Mouse (Mus musculus) kidney, embryonic 15.5 days (tissue): Measurements from ENCODE around the gene Sall4. TPM values are rescaled to one million over a fixed set of nuclear protein-coding genes. Genes with fewer than 3 reads are reported as not detected.
A peak's percentile ranks its signal among the peaks of the same experiment; 100 is the strongest.

ENCODE experiments used
- ATAC-seq: fragments of 200-750 bp; cut with Nextera tagmentation; replicated peaks from 2 replicates; pipeline ENCODE4 v1.8.0; 2017; ENCODE audit warnings: moderate TSS enrichment; ENCODE audit not compliant: low FRiP score
- H3K27ac ChIP-seq: fragments of 300-500 bp; sonication (generic); 2 replicates; pipeline ENCODE4 v1.5.1; 2015; ENCODE audit warnings: mild to moderate bottlenecking, inconsistent platforms
- H3K27me3 ChIP-seq: fragments of 300-500 bp; sonication (generic); 2 replicates; pipeline ENCODE4 v1.6.1; 2015; ENCODE audit warnings: inconsistent platforms
- H3K36me3 ChIP-seq: fragments of 300-500 bp; sonication (generic); 2 replicates; pipeline ENCODE4 v1.6.1; 2015; ENCODE audit warnings: inconsistent platforms
- H3K4me1 ChIP-seq: fragments of 300-500 bp; sonication (generic); 2 replicates; pipeline ENCODE4 v1.6.1; 2015; ENCODE audit warnings: inconsistent platforms
- H3K4me2 ChIP-seq: fragments of 300-500 bp; sonication (generic); 2 replicates; pipeline ENCODE4 v1.6.1; 2015; ENCODE audit warnings: moderate library complexity, mild to moderate bottlenecking, inconsistent platforms
- H3K4me3 ChIP-seq: fragments of 300-500 bp; sonication (generic); replicated peaks from 2 replicates; pipeline ENCODE4 v1.5.1; 2015; ENCODE audit warnings: mild to moderate bottlenecking, inconsistent platforms
- H3K9ac ChIP-seq: fragments of 300-500 bp; sonication (generic); 2 replicates; pipeline ENCODE4 v1.6.1; 2015; ENCODE audit warnings: mild to moderate bottlenecking, inconsistent platforms
- H3K9me3 ChIP-seq: fragments of 300-500 bp; sonication (generic); replicated peaks from 2 replicates; pipeline ENCODE4 v1.6.1; 2016; ENCODE audit warnings: inconsistent platforms
- WGBS: fragments of 180-500 bp; shearing (Covaris S2); methylation state at CpG from one replicate; pipeline ENCODE4 v1.1.7; 2015; ENCODE audit warnings: mixed read lengths; 5-methylcytosine and 5-hydroxymethylcytosine counted together
- polyA plus RNA-seq: library from polyadenylated mRNA; unstranded; fragments of >200 nt; fragmentation: Nextera tagmentation; extraction: Ambion mirVana; gene quantifications from 2 replicates; pipeline ENCODE4 v1.2.1, GENCODE M21; 2015

The Sall4 gene
- polyA plus RNA-seq, 1 experiment from 2014 or later = 0.35 TPM

GRCm38 (mm10) chr2:168742059-168742627 is 25.6 kb downstream of the Sall4 start, which contains the start of gene Atp9a:
TSS of gene Atp9a (minus strand) at chr2:168742409.
- peaks cover 3% of the 10 kb centered on the region; the same call in 1 of the 2 replicates for H3K27me3 ChIP-seq
- WGBS = 7% methylated on average over 30 of the region's 33 CpGs
- H3K9me3 ChIP-seq = no peaks in the 10 kb centered on the region
- peak within 1 kb of the TSS; percentile 71 for H3K27ac ChIP-seq
- peak within 1 kb of the TSS; percentile 86 for H3K4me3 ChIP-seq
- peaks cover 13% of the 10 kb centered on the region; the same call in 1 of the 2 replicates for H3K4me1 ChIP-seq
- H3K36me3 ChIP-seq = no peaks in the 10 kb centered on the region
- H3K4me2 ChIP-seq = peak within 1 kb of the TSS; percentile 94
- peak; percentile 55 for ATAC-seq
- peak within 1 kb of the TSS; percentile 58 for H3K9ac ChIP-seq

GRCm38 (mm10) chr2:168741273-168742058 is 26.3 kb downstream of the Sall4 start:
- peak overlapping the region; percentile 86 for H3K4me3 ChIP-seq
- H3K9ac ChIP-seq = peak overlapping the region; percentile 58
- H3K9me3 ChIP-seq = no peaks in the 10 kb centered on the region
- no peaks in the 10 kb centered on the region for H3K36me3 ChIP-seq
- peaks cover 3% of the 10 kb centered on the region; the same call in 1 of the 2 replicates for H3K27me3 ChIP-seq
- under 1% methylated on average over 68 of the region's 108 CpGs for WGBS
- peak overlapping the region; percentile 94 for H3K4me2 ChIP-seq
- H3K4me1 ChIP-seq = peaks cover 13% of the 10 kb centered on the region; the same call in 1 of the 2 replicates
- ATAC-seq = peak; percentile 91
- peak overlapping the region; percentile 71 for H3K27ac ChIP-seq

DNA sequence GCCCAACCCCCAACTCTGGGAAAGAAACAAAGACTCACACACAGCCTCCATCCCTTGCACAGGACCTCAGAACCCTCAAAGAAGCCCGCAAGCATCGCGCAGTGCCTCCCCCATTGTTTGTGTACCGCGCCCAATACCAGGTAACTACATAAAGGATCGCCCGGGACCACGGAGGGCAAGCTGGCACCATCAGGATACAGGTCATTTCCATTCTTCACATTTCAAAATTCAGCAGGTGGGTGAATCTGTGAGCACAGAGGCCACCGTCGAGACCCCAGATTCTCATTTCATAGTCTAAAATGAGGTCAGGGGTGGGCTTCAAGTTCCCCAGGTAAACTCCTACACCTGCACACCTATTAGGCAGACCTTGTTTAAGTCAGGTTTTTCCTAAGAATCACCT is 27.2 kb downstream of the Sall4 start:
- Histone ChIP-seq H3K27ac (0 out of 2 replicates have a peak overlapping the region, but pooled peaks have one; percentile 71), H3K9ac (no peak overlapping the region), H3K36me3 (no peaks in the 10 kb centered on the region), H3K27me3 (peaks cover 3% of the 10 kb centered on the region; the same call in 1 of the 2 replicates), H3K9me3 (no peaks in the 10 kb centered on the region), H3K4me3 (peak overlapping the region; percentile 86), H3K4me2 (peak overlapping the region; percentile 94), H3K4me1 (peaks cover 13% of the 10 kb centered on the region; the same call in 1 of the 2 replicates)
- 92% methylated on average over 10 of the region's 10 CpGs for WGBS
- ATAC-seq = no peak

DNA sequence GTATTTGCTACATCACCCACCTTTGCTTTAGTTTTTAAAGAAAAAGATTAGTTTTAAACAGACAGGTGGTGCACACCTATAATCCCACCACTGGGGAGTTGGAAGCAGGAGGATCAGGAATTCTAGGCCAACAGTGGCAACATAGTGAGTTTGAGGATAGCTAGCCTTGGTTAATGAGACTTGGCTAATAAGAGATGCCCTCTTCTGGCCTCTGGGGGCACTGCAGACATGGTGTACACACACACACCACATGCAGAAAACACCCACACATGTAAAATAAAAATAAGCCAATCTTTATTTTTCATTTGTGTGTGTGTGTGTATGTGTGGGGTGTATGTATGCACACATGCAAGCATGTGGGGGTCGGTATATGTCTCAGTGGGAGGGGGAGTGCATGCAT is 28.9 kb downstream of the Sall4 start:
- Histone ChIP-seq H3K4me1 (peaks cover 13% of the 10 kb centered on the region; the same call in 1 of the 2 replicates), H3K4me2 (no peak overlapping the region), H3K27ac (no peak overlapping the region), H3K36me3 (no peaks in the 10 kb centered on the region), H3K27me3 (peaks cover 2% of the 10 kb centered on the region; the same call in 1 of the 2 replicates), H3K9ac (no peak overlapping the region), H3K4me3 (no peak overlapping the region), H3K9me3 (no peaks in the 10 kb centered on the region)
- no peak for ATAC-seq
- WGBS = 97% methylated on average over 1 of the region's 1 CpGs

- no peaks in the 10 kb centered on the region for H3K9me3 ChIP-seq
- no peak overlapping the region for H3K4me3 ChIP-seq
- H3K27me3 ChIP-seq = no peaks in the 10 kb centered on the region
- WGBS = 77% methylated on average over 10 of the region's 10 CpGs
- no peak for ATAC-seq
- H3K36me3 ChIP-seq = no peaks in the 10 kb centered on the region
- peaks cover 13% of the 10 kb centered on the region; the same call in 1 of the 2 replicates for H3K4me1 ChIP-seq
- H3K9ac ChIP-seq = no peak overlapping the region
- H3K27ac ChIP-seq = no peak overlapping the region
- no peak overlapping the region for H3K4me2 ChIP-seq
Observed at GRCm38 (mm10) chr2:168737878-168738277, 29.9 kb downstream of the Sall4 start.

GRCm38 (mm10) chr2:168734023-168734422 is 33.7 kb downstream of the Sall4 start:
- Histone ChIP-seq H3K4me2 (no peak overlapping the region), H3K4me3 (no peak overlapping the region)
- 54% methylated on average over 11 of the region's 11 CpGs for WGBS

DNA sequence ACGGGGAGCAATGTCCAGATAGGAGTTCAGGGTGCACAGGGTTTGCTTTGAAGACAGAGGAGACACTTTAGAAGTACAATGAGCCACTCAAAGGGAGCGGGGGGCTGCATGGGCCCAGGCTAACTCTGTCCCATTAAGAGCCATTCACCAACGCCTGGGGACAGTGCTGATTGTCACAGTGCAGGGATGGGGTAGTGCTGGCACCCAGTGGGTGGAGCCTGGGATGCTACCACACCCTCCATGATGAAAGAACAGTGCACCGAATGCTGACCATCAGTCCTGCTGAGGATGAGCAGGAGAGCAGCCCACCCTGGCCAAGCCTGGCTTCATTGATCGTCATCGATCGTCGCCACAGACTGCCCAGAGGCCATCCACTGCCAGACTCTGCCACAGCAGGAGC is 36.5 kb downstream of the Sall4 start:
- Histone ChIP-seq H3K4me1 (peaks cover 12% of the 10 kb centered on the region), H3K4me2 (no peak overlapping the region), H3K27ac (no peak overlapping the region), H3K4me3 (no peak overlapping the region), H3K9ac (no peak overlapping the region), H3K36me3 (no peaks in the 10 kb centered on the region), H3K27me3 (no peaks in the 10 kb centered on the region), H3K9me3 (no peaks in the 10 kb centered on the region)
- WGBS = 87% methylated on average over 8 of the region's 8 CpGs
- ATAC-seq = no peak

More at GRCm38 (mm10) chr2:168734023-168734422, 33.7 kb downstream of the Sall4 start:
- no peak overlapping the region for H3K9ac ChIP-seq
- no peaks in the 10 kb centered on the region for H3K9me3 ChIP-seq
- no peaks in the 10 kb centered on the region for H3K27me3 ChIP-seq
- H3K27ac ChIP-seq = no peak overlapping the region
- H3K36me3 ChIP-seq = no peaks in the 10 kb centered on the region
- ATAC-seq = no peak
- no peaks in the 10 kb centered on the region for H3K4me1 ChIP-seq

DNA sequence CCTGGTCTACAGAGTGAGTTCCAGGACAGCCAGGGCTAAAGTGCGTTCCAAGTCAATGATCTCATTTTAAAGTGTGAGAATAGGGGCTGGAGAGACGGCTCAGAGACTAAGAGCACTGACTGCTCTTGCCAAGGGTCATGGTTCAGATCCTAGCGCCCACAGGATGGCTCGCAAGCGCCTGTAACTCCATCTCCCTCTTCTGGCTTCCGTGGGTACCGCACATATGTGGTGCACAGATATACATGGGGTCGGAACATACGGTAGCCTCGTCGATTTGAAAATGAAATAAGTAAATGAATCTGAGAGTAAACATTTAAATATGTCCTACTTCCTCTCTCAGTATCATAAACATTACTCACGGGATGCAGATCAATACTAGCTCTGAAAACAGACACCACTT is 38.0 kb downstream of the Sall4 start:
- Histone ChIP-seq H3K27me3 (no peaks in the 10 kb centered on the region), H3K4me3 (no peak overlapping the region), H3K27ac (no peak overlapping the region), H3K9ac (no peak overlapping the region), H3K4me2 (no peak overlapping the region), H3K4me1 (peaks cover 18% of the 10 kb centered on the region), H3K9me3 (no peaks in the 10 kb centered on the region), H3K36me3 (no peaks in the 10 kb centered on the region)
- no peak for ATAC-seq
- WGBS = 83% methylated on average over 12 of the region's 12 CpGs

DNA sequence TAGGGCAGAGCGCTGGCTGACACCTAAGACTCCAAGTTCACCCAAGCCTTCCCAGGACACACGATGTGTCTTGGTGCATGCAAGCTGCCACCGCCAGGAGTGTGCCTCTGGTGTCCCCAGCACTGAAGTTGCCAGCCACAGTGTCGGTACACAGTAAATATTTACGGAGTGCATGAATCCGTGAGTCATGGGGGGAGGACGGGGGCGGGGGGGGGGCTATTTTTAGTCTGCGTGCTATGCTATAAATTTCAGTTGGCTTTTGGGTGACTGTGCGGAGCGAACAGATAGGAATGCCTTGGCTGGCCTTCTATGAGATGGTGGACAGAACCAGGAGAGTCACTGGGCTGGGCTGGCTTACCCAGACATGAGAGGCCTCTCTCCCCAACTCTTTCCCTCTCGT is 39.7 kb downstream of the Sall4 start:
- Histone ChIP-seq H3K9ac (no peak overlapping the region), H3K4me2 (no peak overlapping the region), H3K27me3 (no peaks in the 10 kb centered on the region), H3K4me1 (peaks cover 18% of the 10 kb centered on the region), H3K27ac (no peak overlapping the region), H3K36me3 (no peaks in the 10 kb centered on the region), H3K9me3 (no peaks in the 10 kb centered on the region), H3K4me3 (no peak overlapping the region)
- WGBS = 46% methylated on average over 12 of the region's 12 CpGs
- no peak for ATAC-seq

DNA sequence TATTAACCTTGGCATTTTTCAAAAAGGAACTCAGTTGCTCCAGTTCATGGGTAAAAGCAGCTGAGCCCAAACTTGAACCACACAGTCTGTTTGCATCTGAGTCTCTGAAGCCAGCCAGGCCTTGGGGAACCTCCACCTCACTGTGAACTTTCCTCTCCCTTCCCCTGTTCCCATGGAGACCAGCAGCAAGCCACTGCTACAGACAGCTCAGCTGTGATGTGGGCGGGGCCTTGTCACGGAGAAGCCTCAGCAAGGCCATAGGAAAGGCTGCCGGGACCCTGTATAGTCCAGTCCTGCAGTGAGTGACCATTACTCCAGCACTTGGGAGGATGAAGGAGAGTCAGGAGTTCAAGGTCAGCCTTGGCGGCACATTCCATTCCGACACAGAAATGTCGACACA is 41.7 kb downstream of the Sall4 start:
- no peaks in the 10 kb centered on the region for H3K9me3 ChIP-seq
- peaks cover 23% of the 10 kb centered on the region for H3K4me1 ChIP-seq
- H3K27ac ChIP-seq = no peak overlapping the region
- H3K9ac ChIP-seq = no peak overlapping the region
- no peak overlapping the region for H3K4me2 ChIP-seq
- no peaks in the 10 kb centered on the region for H3K36me3 ChIP-seq
- WGBS = 43% methylated on average over 6 of the region's 6 CpGs
- H3K4me3 ChIP-seq = no peak overlapping the region
- no peaks in the 10 kb centered on the region for H3K27me3 ChIP-seq
- peak; percentile 83 for ATAC-seq

DNA sequence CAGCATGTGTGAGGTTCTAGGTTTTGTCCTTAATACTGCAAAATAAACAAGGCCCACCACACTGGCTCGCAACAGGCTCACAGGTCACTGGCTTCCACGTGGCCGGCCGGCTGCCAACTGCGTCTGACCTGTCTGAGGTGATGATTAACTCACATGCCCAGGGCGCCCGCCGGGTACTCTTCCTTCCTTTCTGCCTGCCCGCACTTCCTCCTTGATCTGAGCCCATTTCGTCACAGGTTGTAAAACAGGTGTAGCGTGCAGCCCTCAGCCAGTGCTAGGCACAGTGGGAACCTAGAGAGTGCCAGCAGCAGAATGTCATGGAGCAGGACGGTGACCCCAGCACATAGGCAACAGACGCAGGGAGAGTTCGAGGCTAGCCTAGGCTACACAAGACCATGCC is 46.4 kb downstream of the Sall4 start:
- H3K4me3 ChIP-seq = no peak overlapping the region
- no peaks in the 10 kb centered on the region for H3K9me3 ChIP-seq
- 0 out of 2 replicates have a peak, but pooled peaks cover 5% of the 10 kb centered on the region for H3K27me3 ChIP-seq
- H3K27ac ChIP-seq = no peak overlapping the region
- no peak overlapping the region for H3K4me2 ChIP-seq
- H3K4me1 ChIP-seq = peaks cover 12% of the 10 kb centered on the region
- no peak overlapping the region for H3K9ac ChIP-seq
- ATAC-seq = peak; percentile 88
- no peaks in the 10 kb centered on the region for H3K36me3 ChIP-seq
- WGBS = 43% methylated on average over 14 of the region's 14 CpGs

DNA sequence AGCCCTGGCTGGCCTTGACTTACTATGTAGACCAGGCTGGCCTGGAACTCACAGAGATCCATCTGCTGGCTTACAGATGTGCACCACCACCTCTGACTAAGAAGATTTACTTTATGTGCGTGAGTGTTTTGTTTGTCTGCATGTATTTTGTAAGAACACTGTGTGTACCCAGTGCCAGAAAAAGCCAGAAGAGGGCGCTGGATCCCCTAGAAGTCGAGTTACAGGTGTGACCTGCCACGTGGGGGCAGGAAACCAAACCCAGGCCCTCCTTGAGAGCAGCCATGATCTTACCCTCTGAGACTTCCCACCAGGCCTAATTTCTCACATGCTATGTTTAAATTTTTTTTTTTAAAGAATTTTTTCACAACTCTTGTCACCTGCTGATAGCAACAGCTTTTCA is 48.0 kb downstream of the Sall4 start:
- H3K4me1 ChIP-seq = peaks cover 5% of the 10 kb centered on the region; the same call in 1 of the 2 replicates
- no peak overlapping the region for H3K9ac ChIP-seq
- H3K4me2 ChIP-seq = no peak overlapping the region
- no peak overlapping the region for H3K4me3 ChIP-seq
- H3K9me3 ChIP-seq = no peaks in the 10 kb centered on the region
- H3K36me3 ChIP-seq = no peaks in the 10 kb centered on the region
- H3K27ac ChIP-seq = no peak overlapping the region
- 0 out of 2 replicates have a peak, but pooled peaks cover 5% of the 10 kb centered on the region for H3K27me3 ChIP-seq
- WGBS = 70% methylated on average over 4 of the region's 4 CpGs
- no peak for ATAC-seq
